Mouse (Mus musculus) lung, embryonic 16.5 days (tissue): Measurements from ENCODE around the gene Fbll1. TPM values are rescaled to one million over a fixed set of nuclear protein-coding genes. Genes with fewer than 3 reads are reported as not detected.
"Not testable (repeated sequence)": the region's sequence is repeated elsewhere in the genome, so short reads cannot be mapped to it uniquely, and the experiment has no call there.

Experiments used
- ATAC-seq: fragments of 200-750 bp; cut with Nextera tagmentation; 2 replicates; pipeline ENCODE4 v1.8.0; 2017; ENCODE audit warnings: low read depth, mild to moderate bottlenecking, moderate library complexity
- H3K27ac ChIP-seq: fragments of 300-500 bp; sonication (generic); 2 replicates; pipeline ENCODE4 v1.5.1; 2014; ENCODE audit warnings: mild to moderate bottlenecking, control low read depth, low read length
- H3K27me3 ChIP-seq: fragments of 300-500 bp; sonication (generic); 2 replicates; pipeline ENCODE4 v1.6.1; 2014; ENCODE audit warnings: low read depth, low read length, mixed read lengths; ENCODE audit not compliant: control insufficient read depth, insufficient read depth
- H3K36me3 ChIP-seq: fragments of 300-500 bp; sonication (generic); 2 replicates; pipeline ENCODE4 v1.6.1; 2014; ENCODE audit warnings: low read length; ENCODE audit not compliant: control insufficient read depth, insufficient read depth
- H3K4me1 ChIP-seq: fragments of 300-500 bp; sonication (generic); replicated peaks from 2 replicates; pipeline ENCODE4 v1.6.1; 2014; ENCODE audit warnings: low read length, mixed read lengths; ENCODE audit not compliant: control insufficient read depth, insufficient read depth
- H3K4me2 ChIP-seq: fragments of 300-500 bp; sonication (generic); 2 replicates; pipeline ENCODE4 v1.6.1; 2014; ENCODE audit warnings: low read depth, low read length, control low read depth
- H3K4me3 ChIP-seq: fragments of 300-500 bp; sonication (generic); 2 replicates; pipeline ENCODE4 v1.5.1; 2014; ENCODE audit warnings: mild to moderate bottlenecking, low read length, control low read depth
- H3K9ac ChIP-seq: fragments of 300-500 bp; sonication (generic); 2 replicates; pipeline ENCODE4 v1.6.1; 2014; ENCODE audit warnings: low read length, control low read depth
- H3K9me3 ChIP-seq: fragments of 300-500 bp; sonication (generic); 2 replicates; pipeline ENCODE4 v1.6.1; 2016; ENCODE audit warnings: low read length; ENCODE audit not compliant: control insufficient read depth
- WGBS: fragments of 180-500 bp; shearing (Covaris S2); extraction: QIAGEN DNeasy Blood & Tissue Kit; methylation state at CpG from one replicate; pipeline ENCODE4 v1.1.7; 2014; 5-methylcytosine and 5-hydroxymethylcytosine counted together
- polyA plus RNA-seq: library from polyadenylated mRNA; unstranded; fragments of >200 nt; fragmentation: Nextera tagmentation; extraction: Ambion mirVana; gene quantifications from 2 replicates; pipeline ENCODE4 v1.2.1, GENCODE M21; 2015

The Fbll1 gene
- polyA plus RNA-seq, 1 experiment from 2014 or later = not detected

DNA sequence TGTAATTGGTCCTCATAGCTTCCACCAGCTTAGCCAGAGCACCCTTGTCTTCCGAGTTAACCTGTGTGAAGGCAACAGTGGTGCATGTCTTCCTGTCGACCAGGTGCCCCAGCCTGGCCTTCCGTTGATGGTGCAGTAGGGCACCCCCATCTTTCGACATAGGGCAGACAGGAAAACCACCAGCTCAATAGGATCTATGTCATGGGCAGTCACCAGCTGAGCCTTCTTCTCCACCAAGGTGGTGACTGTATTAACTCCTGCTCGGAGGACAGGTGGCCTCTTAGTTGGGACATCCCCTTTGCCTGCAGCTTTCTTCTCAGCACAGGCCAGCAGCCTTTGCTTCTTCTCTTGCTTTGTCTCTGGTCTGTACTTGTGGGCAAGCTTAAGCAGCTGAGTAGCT, 5.9 kb downstream of the Fbll1 start:
- H3K27me3 ChIP-seq = peaks cover 25% of the 10 kb centered on the region
- not testable (repeated sequence) for H3K36me3 ChIP-seq, H3K4me3 ChIP-seq, H3K4me1 ChIP-seq, H3K9ac ChIP-seq, H3K9me3 ChIP-seq, H3K27ac ChIP-seq, ATAC-seq, H3K4me2 ChIP-seq
- WGBS = 73% methylated on average over 5 of the region's 5 CpGs

DNA sequence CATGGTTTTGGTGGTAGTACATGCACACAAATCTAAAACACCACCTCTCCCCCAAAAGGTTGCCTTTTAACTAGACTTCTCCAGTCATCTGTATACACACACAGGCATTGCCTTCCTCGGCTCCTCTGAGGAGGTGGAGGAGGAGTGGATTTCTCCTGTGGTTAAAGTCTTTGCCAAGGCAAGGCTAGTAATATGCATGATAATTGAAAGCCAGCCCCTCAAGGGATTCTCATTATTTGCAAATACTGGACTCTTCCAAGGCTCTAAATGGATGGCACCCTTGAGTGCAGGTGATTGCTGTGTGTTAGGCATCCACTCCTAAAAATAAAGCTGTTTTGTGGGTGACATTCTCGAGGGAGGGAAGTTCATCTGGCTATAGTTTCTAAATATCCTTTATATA, 10.2 kb downstream of the Fbll1 start:
- no peaks in the 10 kb centered on the region for H3K9me3 ChIP-seq
- H3K4me1 ChIP-seq = no peaks in the 10 kb centered on the region
- no peak for ATAC-seq
- H3K4me2 ChIP-seq = no peak overlapping the region
- H3K4me3 ChIP-seq = no peak overlapping the region
- no peak overlapping the region for H3K9ac ChIP-seq
- no peak overlapping the region for H3K27ac ChIP-seq
- H3K36me3 ChIP-seq = peaks cover 25% of the 10 kb centered on the region
- H3K27me3 ChIP-seq = no peaks in the 10 kb centered on the region
- WGBS = 80% methylated on average over 2 of the region's 2 CpGs

DNA sequence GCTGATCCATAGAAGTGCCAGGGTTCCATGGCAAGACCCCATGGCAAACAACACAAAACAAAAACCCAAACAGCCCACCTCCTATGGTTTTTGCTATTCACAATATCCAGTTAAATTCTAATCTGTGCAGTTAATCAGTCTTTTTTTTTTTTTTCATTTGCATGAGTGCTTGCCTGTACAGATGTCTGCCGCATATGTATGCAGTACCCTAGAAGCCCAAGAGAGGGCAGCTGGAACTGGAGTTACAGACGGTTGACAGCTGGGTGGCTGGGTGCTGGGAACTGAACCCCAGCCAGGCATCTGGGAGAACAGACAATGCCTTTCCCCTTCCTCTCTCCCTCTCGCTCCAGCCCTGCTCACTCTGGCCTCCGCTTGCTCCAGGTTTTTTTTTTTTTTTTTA, 14.1 kb downstream of the Fbll1 start:
- WGBS = 90% methylated on average over 4 of the region's 4 CpGs
- ATAC-seq = no peak
- Histone ChIP-seq H3K27ac (no peak overlapping the region), H3K36me3 (peaks cover 41% of the 10 kb centered on the region), H3K9me3 (no peaks in the 10 kb centered on the region), H3K4me1 (no peaks in the 10 kb centered on the region), H3K4me3 (no peak overlapping the region), H3K4me2 (no peak overlapping the region), H3K9ac (no peak overlapping the region), H3K27me3 (no peaks in the 10 kb centered on the region)

DNA sequence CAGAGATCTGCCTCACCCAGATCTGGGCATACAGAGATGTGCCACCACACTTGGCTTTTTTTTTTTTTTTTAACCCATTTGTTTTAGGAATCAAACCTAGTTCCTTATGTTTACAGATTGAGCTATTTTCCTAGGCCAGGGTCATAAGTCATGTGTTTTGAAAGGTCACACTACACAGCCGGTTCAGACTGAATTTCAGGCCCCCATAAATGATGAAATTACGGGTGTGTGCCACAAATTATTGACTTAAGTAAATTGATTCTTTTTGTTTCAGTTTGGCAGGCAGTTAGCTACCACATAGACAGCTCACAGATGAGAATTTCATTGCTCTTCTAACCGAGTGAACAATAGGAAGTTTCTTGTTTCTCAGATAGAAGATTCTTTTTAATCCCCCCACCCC, 14.7 kb downstream of the Fbll1 start:
- Histone ChIP-seq H3K9ac (no peak overlapping the region), H3K36me3 (peaks cover 44% of the 10 kb centered on the region), H3K27ac (no peak overlapping the region), H3K9me3 (no peaks in the 10 kb centered on the region), H3K4me1 (no peaks in the 10 kb centered on the region), H3K27me3 (no peaks in the 10 kb centered on the region), H3K4me3 (no peak overlapping the region), H3K4me2 (no peak overlapping the region)
- ATAC-seq = no peak
- 87% methylated on average over 3 of the region's 3 CpGs for WGBS

DNA sequence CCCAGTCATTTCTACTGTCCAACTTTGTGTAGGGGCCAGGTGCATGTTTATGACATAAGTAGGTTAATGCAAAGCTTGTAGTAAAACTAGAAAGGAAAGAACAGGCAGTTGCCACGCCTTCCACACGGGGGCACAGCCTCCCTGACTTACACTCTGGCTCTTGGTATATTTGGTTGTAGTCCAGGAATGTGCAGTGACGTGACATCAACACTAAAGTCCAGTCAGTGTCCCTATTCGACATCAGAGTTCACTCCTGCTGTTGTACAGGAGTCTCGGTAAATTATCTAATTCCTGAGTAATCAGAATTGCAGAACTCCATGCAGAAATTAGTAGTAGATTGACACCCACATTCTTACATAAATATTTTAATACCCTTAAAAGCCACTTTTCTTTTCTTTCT, 15.6 kb downstream of the Fbll1 start:
- Histone ChIP-seq H3K4me2 (no peak overlapping the region), H3K4me3 (no peak overlapping the region), H3K9ac (no peak overlapping the region), H3K36me3 (peaks cover 51% of the 10 kb centered on the region), H3K27ac (no peak overlapping the region), H3K4me1 (no peaks in the 10 kb centered on the region), H3K27me3 (no peaks in the 10 kb centered on the region), H3K9me3 (no peaks in the 10 kb centered on the region)
- 85% methylated on average over 5 of the region's 5 CpGs for WGBS
- no peak for ATAC-seq

DNA sequence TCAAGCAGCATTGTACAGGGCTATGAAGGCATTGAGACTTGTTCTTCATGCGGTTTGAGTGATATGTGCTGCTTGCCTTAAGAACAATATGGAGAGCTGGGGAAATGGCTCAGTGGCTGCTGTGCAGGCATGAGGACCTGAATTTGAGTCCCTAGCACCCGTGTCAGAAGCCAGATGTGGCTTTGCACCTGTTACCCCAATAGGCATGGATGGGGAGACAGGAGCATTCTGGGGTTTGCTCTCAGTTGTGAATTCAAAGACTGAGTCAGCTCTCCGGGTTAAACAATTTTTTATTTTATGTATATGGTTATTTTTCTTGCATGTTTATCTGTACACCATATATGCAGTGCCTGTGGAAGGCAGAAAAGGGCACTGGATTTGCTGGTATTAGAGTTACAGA, 16.2 kb downstream of the Fbll1 start:
- WGBS = 98% methylated on average over 3 of the region's 3 CpGs
- Histone ChIP-seq H3K9ac (no peak overlapping the region), H3K36me3 (peaks cover 57% of the 10 kb centered on the region), H3K27ac (no peak overlapping the region), H3K9me3 (no peaks in the 10 kb centered on the region), H3K4me1 (no peaks in the 10 kb centered on the region), H3K4me2 (no peak overlapping the region), H3K4me3 (no peak overlapping the region), H3K27me3 (no peaks in the 10 kb centered on the region)
- no peak for ATAC-seq

DNA sequence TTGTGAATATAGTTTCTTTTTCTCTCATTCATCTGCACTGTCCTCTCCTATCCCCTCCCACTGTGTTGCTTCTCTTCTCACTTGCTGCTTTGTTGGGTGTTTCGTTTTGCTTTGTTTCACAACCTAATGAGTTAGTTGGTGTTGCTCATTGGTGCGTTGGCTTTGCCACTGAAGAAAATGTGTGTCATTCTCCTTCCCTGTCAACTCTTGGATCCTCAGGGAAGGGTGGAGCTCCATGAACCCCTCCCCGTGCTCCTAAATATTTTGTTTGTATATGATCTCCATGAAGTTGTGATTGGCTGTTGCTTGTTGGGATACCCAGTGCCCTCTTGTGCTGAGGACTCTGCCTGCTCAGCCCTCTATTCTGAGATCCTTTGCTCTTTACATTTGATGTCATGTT, 18.3 kb downstream of the Fbll1 start:
- Histone ChIP-seq H3K4me3 (no peak overlapping the region), H3K27ac (no peak overlapping the region), H3K27me3 (no peaks in the 10 kb centered on the region), H3K9me3 (no peaks in the 10 kb centered on the region), H3K9ac (no peak overlapping the region), H3K36me3 (peaks cover 69% of the 10 kb centered on the region), H3K4me2 (no peak overlapping the region), H3K4me1 (no peaks in the 10 kb centered on the region)
- 79% methylated on average over 3 of the region's 3 CpGs for WGBS
- ATAC-seq = no peak

DNA sequence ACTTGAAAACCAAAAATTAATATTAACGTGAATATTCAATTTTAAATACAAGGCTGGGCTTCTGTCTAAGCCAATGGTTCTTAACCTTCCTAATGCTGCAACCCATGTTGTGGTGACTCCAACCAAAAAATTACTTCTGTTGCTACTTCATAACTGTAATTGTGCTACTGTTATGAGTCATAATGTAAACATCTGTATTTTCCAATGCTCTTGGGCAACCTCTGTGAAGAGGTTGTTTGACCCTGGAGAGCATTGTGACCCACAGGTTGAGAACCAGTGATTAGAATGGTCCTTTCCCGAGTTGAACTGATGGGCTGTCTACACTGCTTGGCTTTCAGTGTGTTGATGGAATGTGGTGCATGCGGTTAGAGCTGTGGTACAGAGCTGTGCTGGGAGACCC, 22.2 kb downstream of the Fbll1 start:
- no peak for ATAC-seq
- peaks cover 38% of the 10 kb centered on the region for H3K36me3 ChIP-seq

DNA sequence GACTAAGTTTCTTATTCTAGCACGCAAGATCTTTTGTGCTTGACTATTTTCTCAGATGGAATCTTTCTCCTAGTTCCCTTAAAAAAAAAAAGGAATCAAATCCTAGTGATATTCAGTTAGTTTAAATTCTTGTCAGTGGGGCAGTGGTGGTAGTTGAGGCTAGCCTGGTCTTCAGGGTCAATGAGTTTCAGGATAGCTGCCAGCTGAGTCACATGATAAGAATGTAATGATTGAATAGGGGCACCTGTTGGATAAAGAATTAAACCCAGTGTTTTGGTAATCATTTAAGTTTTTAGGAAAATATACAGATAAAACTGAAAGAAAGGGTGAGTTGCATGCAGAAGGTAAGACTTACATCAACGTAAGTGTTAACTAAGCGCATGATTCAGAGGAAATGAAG, 23.1 kb downstream of the Fbll1 start:
- Histone ChIP-seq H3K27ac (no peak overlapping the region), H3K27me3 (no peaks in the 10 kb centered on the region), H3K4me2 (no peak overlapping the region), H3K4me3 (no peak overlapping the region), H3K36me3 (peaks cover 38% of the 10 kb centered on the region), H3K4me1 (peaks cover 8% of the 10 kb centered on the region), H3K9ac (no peak overlapping the region), H3K9me3 (no peaks in the 10 kb centered on the region)
- ATAC-seq = no peak
- 95% methylated on average over 3 of the region's 3 CpGs for WGBS

More for the DNA sequence above, 22.2 kb downstream of the Fbll1 start:
- H3K27ac ChIP-seq = no peak overlapping the region
- no peak overlapping the region for H3K9ac ChIP-seq
- H3K9me3 ChIP-seq = no peaks in the 10 kb centered on the region
- H3K4me1 ChIP-seq = 0 out of 2 replicates have a peak, but pooled peaks cover 2% of the 10 kb centered on the region
- WGBS = 85% methylated on average over 3 of the region's 3 CpGs
- no peaks in the 10 kb centered on the region for H3K27me3 ChIP-seq
- no peak overlapping the region for H3K4me3 ChIP-seq
- H3K4me2 ChIP-seq = no peak overlapping the region
